Mouse (Mus musculus) thymus, postnatal 4 days (tissue): ENCODE data around the gene Pde10a.

Experiments used
- DNase-seq: peaks from one replicate; pipeline ENCODE4 v3.0.0; 2021

Gene Pde10a

GRCm38 (mm10) chr17:8802889-8803799, 278.0 kb downstream of the Pde10a start:
- DNase-seq, result peak; percentile 18

- DNase-seq, result peak; percentile 53
Measured at GRCm38 (mm10) chr17:8807345-8807744, 282.2 kb downstream of the Pde10a start.

GRCm38 (mm10) chr17:8809771-8810170, 284.6 kb downstream of the Pde10a start:
- DNase-seq, result no peak

- no peak for DNase-seq
Measured at GRCm38 (mm10) chr17:8810201-8810600, 285.0 kb downstream of the Pde10a start.

GRCm38 (mm10) chr17:8812228-8812865, 287.2 kb downstream of the Pde10a start:
- DNase-seq, result no peak

- DNase-seq, result no peak
Measured at GRCm38 (mm10) chr17:8813773-8814491, 288.8 kb downstream of the Pde10a start.

- DNase-seq, result no peak
Measured at GRCm38 (mm10) chr17:8815376-8815775, 290.2 kb downstream of the Pde10a start.

- no peak for DNase-seq
Measured at GRCm38 (mm10) chr17:8815864-8816263, 290.7 kb downstream of the Pde10a start.

- no peak for DNase-seq
Measured at GRCm38 (mm10) chr17:8818675-8819074, 293.5 kb downstream of the Pde10a start.

- DNase-seq, result no peak
Measured at GRCm38 (mm10) chr17:8823548-8823947, 298.4 kb downstream of the Pde10a start.

GRCm38 (mm10) chr17:8827204-8827603, 302.0 kb downstream of the Pde10a start:
- no peak for DNase-seq

- no peak for DNase-seq
Measured at GRCm38 (mm10) chr17:8831001-8831400, 305.8 kb downstream of the Pde10a start.

GRCm38 (mm10) chr17:8836292-8836691, 311.1 kb downstream of the Pde10a start:
- DNase-seq, result no peak

GRCm38 (mm10) chr17:8838252-8838651, 313.1 kb downstream of the Pde10a start:
- peak; percentile 35 for DNase-seq

- DNase-seq, result no peak
Measured at GRCm38 (mm10) chr17:8839237-8840011, 314.3 kb downstream of the Pde10a start.

- no peak for DNase-seq
Measured at GRCm38 (mm10) chr17:8841094-8841493, 315.9 kb downstream of the Pde10a start.

GRCm38 (mm10) chr17:8841897-8842540, 316.8 kb downstream of the Pde10a start:
- no peak for DNase-seq

GRCm38 (mm10) chr17:8842662-8843061, 317.5 kb downstream of the Pde10a start:
- DNase-seq, result no peak

GRCm38 (mm10) chr17:8843941-8844340, 318.8 kb downstream of the Pde10a start:
- no peak for DNase-seq

GRCm38 (mm10) chr17:8846506-8846905, 321.3 kb downstream of the Pde10a start:
- peak; percentile 53 for DNase-seq

GRCm38 (mm10) chr17:8847558-8847957, 322.4 kb downstream of the Pde10a start:
- no peak for DNase-seq

- DNase-seq, result peak; percentile 47
Measured at GRCm38 (mm10) chr17:8851846-8852245, 326.7 kb downstream of the Pde10a start.
